Mouse (Mus musculus): ENCODE measurements around the gene Vmn2r42. TPM values are rescaled to one million over a fixed set of nuclear protein-coding genes. Genes with fewer than 3 reads are reported as not detected.
"Not testable (repeated sequence)": the region's sequence is repeated elsewhere in the genome, so short reads cannot be mapped to it uniquely, and the experiment has no call there.

Vmn2r42 gene
- polyA plus RNA-seq (2011; ENCODE audit: insufficient read depth, insufficient read length, low replicate concordance, missing spikeins), result not detected in 2 replicates

GRCm38 (mm10) chr7:8200220-8200619 lies at the start of gene Vmn2r42:
Gene Vmn2r42, minus strand, starts transcription at chr7:8200320.
- H3K4me1 ChIP-seq (ENCODE audit: control insufficient read depth, insufficient read depth, low read length); H3K27ac ChIP-seq (ENCODE audit: control insufficient read depth, insufficient read depth, low read depth, low read length, poor library complexity); H3K4me3 ChIP-seq (replicated peaks; ENCODE audit: control insufficient read depth, low read depth, low read length): not testable (repeated sequence)
- WGBS, result no CpG with 5 or more reads among the region's 2 CpGs

DNA sequence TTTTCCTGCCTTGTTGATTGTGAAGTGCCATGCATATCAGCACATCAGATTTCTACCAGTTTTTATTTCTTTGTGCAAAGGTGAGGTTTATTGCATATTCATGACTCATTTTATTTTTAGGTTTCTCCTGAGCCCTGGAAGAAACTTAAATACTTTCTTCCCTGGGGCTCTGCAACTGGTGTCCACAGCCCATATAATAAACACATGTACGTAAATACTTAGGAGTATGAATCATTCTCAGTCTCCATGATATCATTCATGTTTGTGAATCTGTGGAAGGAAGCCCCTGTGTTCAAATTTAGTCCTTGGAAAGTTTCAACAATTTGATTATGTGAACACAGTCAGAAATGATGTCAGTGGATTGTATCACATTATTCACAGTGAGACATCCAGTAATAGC lies 38.6 kb downstream of the Vmn2r42 start, which contains the start of gene Vmn2r41:
TSS of gene Vmn2r41 (minus strand) at position 101 of the 400 bp plus-strand sequence.
- no CpG with 5 or more reads among the region's 1 CpGs for WGBS

More for the DNA sequence above, 38.6 kb downstream of the Vmn2r42 start, which contains the start of gene Vmn2r41:
- H3K4me3 ChIP-seq (replicated peaks; ENCODE audit: control insufficient read depth, low read depth, low read length); H3K4me1 ChIP-seq (ENCODE audit: control insufficient read depth, insufficient read depth, low read length); H3K27ac ChIP-seq (ENCODE audit: control insufficient read depth, insufficient read depth, low read depth, low read length, poor library complexity): not testable (repeated sequence)

Other genes with a start within 250 kb of the Vmn2r42 start
- gene Vmn2r41, start 38.7 kb downstream of the Vmn2r42 start, polyA plus RNA-seq (2011; ENCODE audit: insufficient read depth, insufficient read length, low replicate concordance, missing spikeins), result not detected in 2 replicates
- not detected in 2 replicates for gene Vmn2r43, start 60.3 kb upstream of the Vmn2r42 start, polyA plus RNA-seq (2011; ENCODE audit: insufficient read depth, insufficient read length, low replicate concordance, missing spikeins)
- gene Vmn2r44, start 183.0 kb upstream of the Vmn2r42 start, polyA plus RNA-seq (2011; ENCODE audit: insufficient read depth, insufficient read length, low replicate concordance, missing spikeins), result not detected in 2 replicates